In the genomic region with DNA sequence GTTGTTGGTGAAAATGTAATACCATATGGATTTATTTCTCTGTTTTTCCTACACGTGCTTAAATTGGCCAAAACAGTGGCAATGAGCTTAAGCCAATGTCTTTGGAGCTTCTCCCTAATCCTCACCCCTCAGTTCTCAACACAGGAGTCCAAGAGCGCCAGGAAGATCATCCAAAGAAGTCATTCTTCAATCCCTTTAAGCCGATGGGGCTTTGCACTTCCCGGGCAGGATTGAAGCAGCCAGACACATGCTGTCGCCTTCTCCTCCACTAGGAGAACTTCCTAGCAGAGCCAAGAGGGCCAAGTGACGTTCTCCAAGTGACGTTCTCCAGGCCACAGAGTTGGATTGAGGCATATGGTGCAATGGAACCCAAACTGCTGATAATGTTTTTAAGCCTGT, we compare ENCODE assay signal across 9 mouse cellular contexts.
A peak's percentile ranks its signal among the peaks of the same experiment; 100 is the strongest.
DNase-seq lines count a peak whose midpoint lies in the region; ATAC-seq lines count a peak whose summit lies in the region.
"Had no signal": no experiment of that assay in that cellular context is flagged by ENCODE, and none has a peak within 500 bp of the region (broad histone marks: within the 10 kb centered on the region; RNA-seq: fewer than 3 reads in every experiment).

No protein-coding gene starts in this region.

- H3K27ac ChIP-seq in heart, embryonic 11.5 days (ENCODE audit: low read depth, low read length): no peak overlapping the region
- H3K27ac ChIP-seq in embryonic facial prominence, embryonic 14.5 days (replicated peaks; ENCODE audit: low read depth, low read length): no peak overlapping the region
- H3K27ac ChIP-seq in midbrain, embryonic 15.5 days: no peak overlapping the region
- H3K27ac ChIP-seq: liver, embryonic 15.5 days had no signal

- no peaks in the 10 kb centered on the region for H3K9me3 ChIP-seq in heart, embryonic 11.5 days (replicated peaks; ENCODE audit: control insufficient read depth, low read length)
- no peaks in the 10 kb centered on the region for H3K9me3 ChIP-seq in embryonic facial prominence, embryonic 14.5 days (ENCODE audit: control insufficient read depth, low read length)
- H3K9me3 ChIP-seq in midbrain, embryonic 15.5 days: no peaks in the 10 kb centered on the region
- H3K9me3 ChIP-seq: liver, embryonic 15.5 days had no signal

- no peaks in the 10 kb centered on the region for H3K36me3 ChIP-seq in heart, embryonic 11.5 days (ENCODE audit: control insufficient read depth, insufficient read depth, low read length)
- no peaks in the 10 kb centered on the region for H3K36me3 ChIP-seq in embryonic facial prominence, embryonic 14.5 days (ENCODE audit: control insufficient read depth, insufficient read depth, low read length)
- no peaks in the 10 kb centered on the region for H3K36me3 ChIP-seq in midbrain, embryonic 15.5 days (replicated peaks)
- H3K36me3 ChIP-seq: liver, embryonic 15.5 days had no signal

- intact Hi-C loops in heart, postnatal 25 days (cut with DNase I): loop anchor here (1.0 to 10.0 kb wide), 5 partner anchors 101 to 576 kb away; no protein-coding TSS in a partner anchor

- WGBS in heart, embryonic 11.5 days (ENCODE audit: insufficient replicate concordance): 41% methylated on average over 7 of the region's 7 CpGs
- WGBS in embryonic facial prominence, embryonic 14.5 days: 48% methylated on average over 7 of the region's 7 CpGs
- WGBS in midbrain, embryonic 15.5 days: 35% methylated on average over 7 of the region's 7 CpGs

- no peak; the same call in 1 of the 2 replicates for ATAC-seq in heart, embryonic 11.5 days (replicated peaks; ENCODE audit: insufficient number of reproducible peaks, low FRiP score, low TSS enrichment)
- ATAC-seq in embryonic facial prominence, embryonic 14.5 days (ENCODE audit: low read depth): 0 out of 2 replicates have a peak, but pooled peaks have one; percentile 38
- peak; percentile 55 for ATAC-seq in midbrain, embryonic 15.5 days (replicated peaks)

- no peak overlapping the region for H3K9ac ChIP-seq in heart, embryonic 11.5 days (ENCODE audit: low read depth, low read length)
- H3K9ac ChIP-seq in embryonic facial prominence, embryonic 14.5 days (ENCODE audit: low read depth, low read length): no peak overlapping the region
- H3K9ac ChIP-seq in midbrain, embryonic 15.5 days: no peak overlapping the region
- H3K9ac ChIP-seq: liver, embryonic 15.5 days had no signal

- DNase-seq in heart, adult 11 months: peak; percentile 92
- peak; percentile 12 for DNase-seq in Muller cell, postnatal 12 days (ENCODE audit: inconsistent ontology term)
- DNase-seq in embryonic facial prominence, embryonic 14.5 days (ENCODE audit: low spot score): peak; percentile 36
- peak; percentile 19 for DNase-seq in heart, postnatal 25 days (ENCODE audit: low spot score)
- DNase-seq in right cerebral cortex, postnatal 25 days: no peak
- no peak for DNase-seq in adrenal gland, adult 8-10 months

- H3K4me2 ChIP-seq in heart, embryonic 11.5 days: no peak overlapping the region
- no peak overlapping the region for H3K4me2 ChIP-seq in embryonic facial prominence, embryonic 14.5 days (ENCODE audit: low read depth, low read length)
- no peak overlapping the region for H3K4me2 ChIP-seq in midbrain, embryonic 15.5 days
- H3K4me2 ChIP-seq: liver, embryonic 15.5 days had no signal

- peaks cover 9% of the 10 kb centered on the region for H3K4me1 ChIP-seq in heart, embryonic 11.5 days (ENCODE audit: control insufficient read depth, insufficient read depth, low read length)
- peaks cover 8% of the 10 kb centered on the region for H3K4me1 ChIP-seq in embryonic facial prominence, embryonic 14.5 days (ENCODE audit: control insufficient read depth, insufficient read depth, low read length)
- peaks cover 11% of the 10 kb centered on the region for H3K4me1 ChIP-seq in midbrain, embryonic 15.5 days
- H3K4me1 ChIP-seq: liver, embryonic 15.5 days had no signal

- H3K4me3 ChIP-seq in heart, embryonic 11.5 days (ENCODE audit: low read depth, low read length): no peak overlapping the region
- no peak overlapping the region for H3K4me3 ChIP-seq in embryonic facial prominence, embryonic 14.5 days (ENCODE audit: low read depth, low read length)
- H3K4me3 ChIP-seq in midbrain, embryonic 15.5 days: no peak overlapping the region
- H3K4me3 ChIP-seq: liver, embryonic 15.5 days had no signal

- no peaks in the 10 kb centered on the region for H3K27me3 ChIP-seq in heart, embryonic 11.5 days (ENCODE audit: control insufficient read depth, insufficient read depth, low read length)
- no peaks in the 10 kb centered on the region for H3K27me3 ChIP-seq in embryonic facial prominence, embryonic 14.5 days (replicated peaks; ENCODE audit: control insufficient read depth, insufficient read depth, low read length)
- no peaks in the 10 kb centered on the region for H3K27me3 ChIP-seq in midbrain, embryonic 15.5 days (replicated peaks)
- H3K27me3 ChIP-seq: liver, embryonic 15.5 days had no signal

Comparison
In these comparisons a context has a peak if more than half of its experiments do, and no peak if none do; other contexts are left out.
1. DNase-seq: peak in heart, adult 11 months (single experiment), Muller cell, postnatal 12 days (single experiment), embryonic facial prominence, embryonic 14.5 days (single experiment) and heart, postnatal 25 days (single experiment); none in right cerebral cortex, postnatal 25 days (single experiment) and adrenal gland, adult 8-10 months (single experiment).